Mouse (Mus musculus): ENCODE data around the gene Paqr4. TPM values are rescaled to one million over a fixed set of nuclear protein-coding genes. Genes with fewer than 3 reads are reported as not detected.

Paqr4 gene
- polyA plus RNA-seq, 1 experiment from 2014 or later, result 9.0 TPM

- H3K36me3 ChIP-seq, result peaks cover 14% of the 10 kb centered on the region
- H3K4me3 ChIP-seq, result no peak overlapping the region
- peaks cover 44% of the 10 kb centered on the region for H3K4me1 ChIP-seq
- WGBS, result 83% methylated on average over 3 of the region's 3 CpGs
- H3K9me3 ChIP-seq (replicated peaks), result no peaks in the 10 kb centered on the region
- H3K27me3 ChIP-seq (ENCODE audit: low read depth, poor library complexity, severe bottlenecking), result peaks cover 60% of the 10 kb centered on the region
- DNase-seq (ENCODE audit: low spot score), result no peak
- H3K27ac ChIP-seq, result no peak overlapping the region
Observed at GRCm38 (mm10) chr17:23747471-23747870, 6.8 kb upstream of the Paqr4 start.

DNA sequence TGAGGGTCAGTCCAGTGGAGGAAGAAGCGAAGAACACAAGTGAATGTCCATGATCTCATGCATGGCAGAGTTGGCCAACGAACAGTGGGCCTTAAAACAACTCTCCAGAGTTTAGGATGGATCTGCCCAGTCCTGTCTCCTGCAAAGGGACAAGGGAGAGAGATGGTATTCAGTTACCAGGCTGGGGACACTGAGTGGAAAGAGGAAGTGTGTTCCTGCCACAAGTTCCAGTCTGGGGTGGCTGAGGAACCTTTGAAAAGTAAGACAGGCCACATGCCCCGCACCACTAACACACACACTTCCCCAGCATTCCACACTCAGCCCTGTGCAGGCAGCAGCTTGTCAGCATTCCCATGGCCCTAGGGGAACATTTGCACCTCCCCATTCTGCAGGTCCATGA lies 6.1 kb upstream of the Paqr4 start:
- H3K27me3 ChIP-seq (ENCODE audit: low read depth, poor library complexity, severe bottlenecking), result peaks cover 67% of the 10 kb centered on the region
- peaks cover 51% of the 10 kb centered on the region for H3K4me1 ChIP-seq
- WGBS, result 82% methylated on average over 3 of the region's 3 CpGs
- no peak overlapping the region for H3K4me3 ChIP-seq
- H3K27ac ChIP-seq, result no peak overlapping the region
- peaks cover 7% of the 10 kb centered on the region for H3K36me3 ChIP-seq
- no peaks in the 10 kb centered on the region for H3K9me3 ChIP-seq (replicated peaks)
- DNase-seq (ENCODE audit: low spot score), result no peak

DNA sequence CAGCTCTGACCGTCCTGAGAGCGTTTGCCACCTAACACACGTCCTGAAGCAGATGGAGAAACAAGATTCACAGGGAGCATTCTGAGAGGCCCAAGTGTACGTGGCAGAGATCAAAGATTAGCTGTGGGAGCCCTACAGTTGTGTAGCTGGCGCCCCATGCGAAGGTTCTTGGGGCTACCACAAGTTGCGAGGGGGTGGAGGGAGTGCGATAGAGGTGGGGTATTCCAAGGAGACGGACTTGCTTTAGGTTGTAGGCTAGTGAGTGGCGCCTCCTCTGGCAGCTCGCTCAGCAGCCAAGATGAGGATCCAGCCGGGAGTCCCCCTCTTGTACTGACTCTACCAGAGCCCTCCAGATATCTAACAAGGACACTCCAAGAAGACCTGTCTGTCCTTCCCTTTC lies 5.6 kb upstream of the Paqr4 start:
- H3K4me1 ChIP-seq, result peaks cover 53% of the 10 kb centered on the region
- peaks cover 71% of the 10 kb centered on the region for H3K27me3 ChIP-seq (ENCODE audit: low read depth, poor library complexity, severe bottlenecking)
- H3K4me3 ChIP-seq, result peak overlapping the region; percentile 43
- peak; percentile 46 for DNase-seq (ENCODE audit: low spot score)
- H3K9me3 ChIP-seq (replicated peaks), result no peaks in the 10 kb centered on the region
- H3K36me3 ChIP-seq, result peaks cover 2% of the 10 kb centered on the region
- WGBS, result 2% methylated on average over 12 of the region's 12 CpGs
- H3K27ac ChIP-seq, result 0 out of 2 replicates have a peak overlapping the region, but pooled peaks have one; percentile 40

DNA sequence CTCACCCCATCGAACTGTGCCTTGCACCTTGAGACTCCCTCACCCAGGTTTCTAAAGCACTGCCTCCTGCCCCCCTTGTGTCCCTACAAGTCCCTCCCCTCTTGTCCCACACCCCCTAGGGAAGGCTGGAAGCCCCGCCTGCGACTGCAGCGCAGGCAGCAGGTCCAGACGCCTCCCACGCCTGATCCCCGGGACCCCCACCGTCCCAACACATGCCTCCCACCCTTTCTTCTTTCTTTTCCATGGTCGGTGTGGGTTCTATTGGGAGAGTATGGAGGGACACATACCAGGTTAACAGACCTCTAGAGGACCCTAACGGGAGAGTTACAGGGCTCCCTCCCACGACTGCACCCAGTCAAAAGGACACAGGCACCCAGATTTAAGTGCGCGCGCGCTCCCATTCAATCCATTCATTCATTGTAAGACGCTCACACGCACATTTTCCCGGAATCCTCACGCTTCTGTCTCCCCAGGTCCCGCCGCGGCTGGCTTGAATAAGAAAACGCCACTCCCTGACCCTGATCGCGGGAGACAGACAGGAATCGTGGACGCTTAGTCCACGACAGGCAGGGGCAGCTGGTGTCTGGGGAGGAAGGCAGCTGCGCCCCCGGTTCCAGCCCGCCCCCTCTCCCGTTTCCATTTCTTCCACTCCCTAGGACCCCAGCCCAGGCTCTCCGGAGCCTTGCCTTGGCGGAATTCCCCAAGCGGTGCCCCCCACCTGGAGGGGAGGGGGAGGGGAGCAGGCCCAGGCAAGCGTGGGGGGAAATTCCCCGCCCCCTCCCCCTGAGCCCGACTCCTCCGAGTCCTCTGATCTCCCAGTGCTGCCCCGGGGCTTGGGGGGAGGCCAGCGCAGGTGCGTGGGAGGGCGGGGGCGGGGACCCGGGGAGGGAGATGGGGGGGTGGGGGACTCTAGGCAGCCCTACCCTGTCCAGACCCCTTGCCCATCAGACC lies 4.9 kb upstream of the Paqr4 start, which contains the start of gene Kremen2:
Kremen2 (minus strand) TSS at position 533 of the 951 bp plus-strand sequence.
- under 1% methylated on average over 43 of the region's 45 CpGs for WGBS
- no peaks in the 10 kb centered on the region; the same call in 1 of the 2 replicates for H3K36me3 ChIP-seq
- peaks cover 78% of the 10 kb centered on the region for H3K27me3 ChIP-seq (ENCODE audit: low read depth, poor library complexity, severe bottlenecking)
- peak within 1 kb of the TSS; percentile 40; the same call in 1 of the 2 replicates for H3K27ac ChIP-seq
- peak within 1 kb of the TSS; percentile 43 for H3K4me3 ChIP-seq
- H3K4me1 ChIP-seq, result peaks cover 55% of the 10 kb centered on the region
- H3K9me3 ChIP-seq (replicated peaks), result no peaks in the 10 kb centered on the region
- peak; percentile 53 for DNase-seq (ENCODE audit: low spot score)

GRCm38 (mm10) chr17:23744651-23745050 lies 4.0 kb upstream of the Paqr4 start:
- Histone ChIP-seq H3K4me3 (peak overlapping the region; percentile 43), H3K36me3 (no peaks in the 10 kb centered on the region; the same call in 1 of the 2 replicates), H3K9me3 (replicated peaks) (no peaks in the 10 kb centered on the region), H3K4me1 (peaks cover 64% of the 10 kb centered on the region), H3K27me3 (ENCODE audit: low read depth, poor library complexity, severe bottlenecking) (peaks cover 88% of the 10 kb centered on the region), H3K27ac (peak overlapping the region; percentile 19; the same call in 1 of the 2 replicates)
- WGBS, result 2% methylated on average over 14 of the region's 14 CpGs
- DNase-seq (ENCODE audit: low spot score), result peak; percentile 43

DNA sequence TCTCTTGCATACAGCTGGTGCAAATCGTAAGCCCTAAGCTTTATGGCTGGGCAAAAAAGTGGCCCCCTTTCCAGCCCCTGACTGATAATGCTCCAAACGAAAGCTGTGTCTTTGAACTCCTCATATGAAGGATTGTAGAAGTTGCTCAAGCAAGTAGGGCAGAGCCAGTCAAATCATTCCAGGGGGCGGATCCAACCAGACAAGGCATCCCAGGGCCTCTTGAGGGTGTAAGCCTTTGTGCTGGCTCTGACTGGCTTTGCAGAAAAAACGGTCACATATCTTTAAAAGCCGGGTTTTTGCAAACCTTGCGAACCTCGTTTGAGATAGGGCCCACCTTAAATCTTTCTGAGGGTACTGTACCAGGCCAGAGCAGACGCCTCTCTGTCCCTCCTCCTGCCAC lies 3.4 kb upstream of the Paqr4 start:
- no peaks in the 10 kb centered on the region; the same call in 1 of the 2 replicates for H3K36me3 ChIP-seq
- peak overlapping the region; percentile 43; the same call in 1 of the 2 replicates for H3K4me3 ChIP-seq
- 21% methylated on average over 8 of the region's 8 CpGs for whole genome bisulfite sequencing
- no peaks in the 10 kb centered on the region for H3K9me3 ChIP-seq (replicated peaks)
- DNase-seq (ENCODE audit: low spot score), result no peak
- H3K27me3 ChIP-seq (ENCODE audit: low read depth, poor library complexity, severe bottlenecking), result peaks cover 93% of the 10 kb centered on the region
- peaks cover 65% of the 10 kb centered on the region for H3K4me1 ChIP-seq
- no peak overlapping the region for H3K27ac ChIP-seq

- Histone ChIP-seq H3K4me1 (peaks cover 64% of the 10 kb centered on the region), H3K4me3 (no peak overlapping the region), H3K9me3 (replicated peaks) (no peaks in the 10 kb centered on the region), H3K27me3 (ENCODE audit: low read depth, poor library complexity, severe bottlenecking) (peaks cover 100% of the 10 kb centered on the region), H3K36me3 (no peaks in the 10 kb centered on the region; the same call in none of the 2 replicates), H3K27ac (no peak overlapping the region)
- 60% methylated on average over 12 of the region's 12 CpGs for WGBS
- no peak for DNase-seq (ENCODE audit: low spot score)
Observed at GRCm38 (mm10) chr17:23742941-23743340, 2.3 kb upstream of the Paqr4 start.

- Histone ChIP-seq H3K9me3 (replicated peaks) (0 out of 2 replicates have a peak, but pooled peaks cover 3% of the 10 kb centered on the region), H3K27me3 (ENCODE audit: low read depth, poor library complexity, severe bottlenecking) (peaks cover 100% of the 10 kb centered on the region), H3K36me3 (peaks cover 5% of the 10 kb centered on the region), H3K4me1 (peaks cover 64% of the 10 kb centered on the region), H3K27ac (no peak overlapping the region), H3K4me3 (peak overlapping the region; percentile 35)
- DNase-seq (ENCODE audit: low spot score), result peak; percentile 58
- 8% methylated on average over 44 of the region's 44 CpGs for WGBS
Observed at GRCm38 (mm10) chr17:23742210-23742793, 1.6 kb upstream of the Paqr4 start.

GRCm38 (mm10) chr17:23741359-23742209 lies 917 bp upstream of the Paqr4 start:
- H3K36me3 ChIP-seq, result peaks cover 10% of the 10 kb centered on the region
- H3K9me3 ChIP-seq (replicated peaks), result 0 out of 2 replicates have a peak, but pooled peaks cover 3% of the 10 kb centered on the region
- 49% methylated on average over 38 of the region's 38 CpGs for WGBS
- peaks cover 100% of the 10 kb centered on the region for H3K27me3 ChIP-seq (ENCODE audit: low read depth, poor library complexity, severe bottlenecking)
- peak overlapping the region; percentile 35 for H3K4me3 ChIP-seq
- DNase-seq (ENCODE audit: low spot score), result no peak
- H3K4me1 ChIP-seq, result peaks cover 64% of the 10 kb centered on the region
- no peak overlapping the region for H3K27ac ChIP-seq

GRCm38 (mm10) chr17:23740136-23740584 lies 507 bp downstream of the Paqr4 start:
- peaks cover 51% of the 10 kb centered on the region for H3K4me1 ChIP-seq
- DNase-seq (ENCODE audit: low spot score), result peak; percentile 87
- 0 out of 2 replicates have a peak, but pooled peaks cover 3% of the 10 kb centered on the region for H3K9me3 ChIP-seq (replicated peaks)
- under 1% methylated on average over 37 of the region's 46 CpGs for WGBS
- H3K36me3 ChIP-seq, result peaks cover 25% of the 10 kb centered on the region
- peak overlapping the region; percentile 71 for H3K4me3 ChIP-seq
- peaks cover 98% of the 10 kb centered on the region for H3K27me3 ChIP-seq (ENCODE audit: low read depth, poor library complexity, severe bottlenecking)
- H3K27ac ChIP-seq, result peak overlapping the region; percentile 78

DNA sequence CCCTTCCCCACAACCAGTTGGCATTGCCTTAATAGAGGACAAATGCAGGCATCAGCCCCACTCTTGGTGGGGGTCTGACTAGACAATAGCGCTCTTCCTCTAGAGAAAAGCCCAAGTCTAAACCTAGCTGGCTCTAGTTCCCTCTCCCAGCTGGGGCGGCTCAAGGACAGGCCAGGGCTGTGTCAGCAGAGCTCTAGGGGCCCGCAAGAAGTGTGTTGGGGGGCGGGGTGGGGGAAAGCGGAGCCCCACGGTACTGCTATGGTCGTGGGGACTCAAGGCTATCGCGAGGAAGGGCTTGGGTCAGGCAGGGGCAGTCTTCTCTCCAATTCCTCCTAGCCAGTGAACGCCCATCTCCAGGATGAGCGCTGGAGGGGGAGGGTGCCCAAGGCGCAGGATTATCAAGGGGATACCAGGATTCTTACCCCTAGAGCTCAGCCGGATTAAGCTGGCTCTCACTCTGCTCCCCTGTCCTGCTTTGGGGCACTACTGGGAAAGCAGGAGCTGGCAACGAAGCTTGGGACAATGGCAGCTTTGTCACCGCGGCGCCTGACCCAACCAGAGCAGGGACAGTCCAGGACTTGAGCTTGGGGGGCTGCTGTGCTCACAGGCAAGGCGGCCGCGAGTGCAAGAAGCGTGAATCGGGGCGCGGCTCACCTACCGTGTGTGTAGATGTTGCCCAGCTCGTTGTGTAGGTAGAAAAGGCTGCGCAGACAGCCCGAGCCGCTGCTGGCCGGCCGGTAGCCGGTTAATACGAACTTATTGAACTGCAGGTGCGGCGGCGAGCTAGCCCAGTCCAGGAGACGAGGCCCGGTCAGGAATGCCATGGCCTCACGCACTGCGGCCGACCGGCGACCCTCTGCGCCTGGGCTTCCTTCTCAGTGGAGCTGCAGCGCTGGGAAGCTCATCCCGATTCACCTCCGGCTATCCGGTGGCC lies 1.2 kb downstream of the Paqr4 start:
- H3K36me3 ChIP-seq, result peaks cover 32% of the 10 kb centered on the region
- H3K9me3 ChIP-seq (replicated peaks), result 0 out of 2 replicates have a peak, but pooled peaks cover 3% of the 10 kb centered on the region
- H3K4me1 ChIP-seq, result peaks cover 44% of the 10 kb centered on the region
- peak overlapping the region; percentile 71 for H3K4me3 ChIP-seq
- no peak for DNase-seq (ENCODE audit: low spot score)
- 1% methylated on average over 48 of the region's 48 CpGs for WGBS
- peaks cover 92% of the 10 kb centered on the region for H3K27me3 ChIP-seq (ENCODE audit: low read depth, poor library complexity, severe bottlenecking)
- H3K27ac ChIP-seq, result peak overlapping the region; percentile 78

Measured in limb, embryonic 10.5 days (tissue).